Mouse (Mus musculus) ES-Bruce4 (cell line): ENCODE data around the gene Cfap70.

ENCODE experiments used
- CTCF ChIP-seq: IDR thresholded peaks from one replicate; pipeline ENCODE4 v1.8.1; 2011; ENCODE audit warnings: low read depth, low read length
- POLR2A ChIP-seq: IDR thresholded peaks from one replicate; pipeline ENCODE4 v1.8.1; 2011; ENCODE audit warnings: low read length; ENCODE audit not compliant: insufficient read depth

- TF ChIP-seq POLR2A (no peak), CTCF (no peak)
Measured at GRCm38 (mm10) chr14:20370798-20371197, 81.2 kb downstream of the Cfap70 start.
